Mouse (Mus musculus) layer of hippocampus, postnatal 14 days (tissue): ENCODE results near the gene Sema4d. TPM values are rescaled to one million over a fixed set of nuclear protein-coding genes. Genes with fewer than 3 reads are reported as not detected.
A peak's percentile ranks its signal among the peaks of the same experiment; 100 is the strongest.
"Not testable (repeated sequence)": the region's sequence is repeated elsewhere in the genome, so short reads cannot be mapped to it uniquely, and the experiment has no call there.

Experiments
- DNase-seq, 2 experiments: peaks; one replicate each; pipeline ENCODE4 v3.0.0; 2021 to 2022; ENCODE audit warnings: low spot score in 2 of 2, mixed read lengths in 1 of 2
- long read RNA-seq, 2 experiments: library from polyadenylated mRNA; stranded (forward); transcript quantifications; one replicate each; pipeline ENCODE4 v2.0.0; 2021
- total RNA-seq, 2 experiments: library from RNA; stranded (reverse); gene quantifications; 2 replicates each; pipeline ENCODE4 v1.2.3; 2021

The Sema4d gene
- total RNA-seq, result 100 to 1,000 TPM; 154 to 165 TPM
- long read RNA-seq, experiment 1, full-length matches to known transcripts, result 5 of 113 reads
- long read RNA-seq, experiment 1, partial matches to known transcripts, result 37 of 113 reads
- long read RNA-seq, experiment 1, other reads (novel, unspliced or antisense), result 71 of 113 reads
- long read RNA-seq, experiment 2, full-length matches to known transcripts, result 3 of 114 reads
- long read RNA-seq, experiment 2, partial matches to known transcripts, result 27 of 114 reads
- long read RNA-seq, experiment 2, other reads (novel, unspliced or antisense), result 84 of 114 reads

GRCm38 (mm10) chr13:51793425-51793891 is at the start of gene Sema4d:
Gene Sema4d (minus strand): TSS chr13:51793747.
- peak in 1 of 2 experiments; percentile 66 for DNase-seq

- DNase-seq, result no peak
Measured at GRCm38 (mm10) chr13:51843298-51843697, 49.8 kb upstream of the Sema4d start.

- DNase-seq, result no peak
Measured at GRCm38 (mm10) chr13:51842773-51843172, 49.2 kb upstream of the Sema4d start.

GRCm38 (mm10) chr13:51842191-51842590 is 48.6 kb upstream of the Sema4d start:
- no peak for DNase-seq

- no peak for DNase-seq
Measured at GRCm38 (mm10) chr13:51841541-51842115, 48.1 kb upstream of the Sema4d start.

GRCm38 (mm10) chr13:51840702-51841101 is 47.2 kb upstream of the Sema4d start:
- DNase-seq, result no peak

- peak in 1 of 2 experiments; percentile 67 for DNase-seq
Measured at GRCm38 (mm10) chr13:51839250-51840026, 45.9 kb upstream of the Sema4d start.

GRCm38 (mm10) chr13:51837402-51837801 is 43.9 kb upstream of the Sema4d start:
- DNase-seq, result no peak

- not testable (repeated sequence) for DNase-seq
Measured at GRCm38 (mm10) chr13:51835208-51835607, 41.7 kb upstream of the Sema4d start.

GRCm38 (mm10) chr13:51834520-51834919 is 41.0 kb upstream of the Sema4d start:
- DNase-seq, result no peak

GRCm38 (mm10) chr13:51834024-51834423 is 40.5 kb upstream of the Sema4d start:
- DNase-seq, result not testable (repeated sequence)

GRCm38 (mm10) chr13:51833611-51834010 is 40.1 kb upstream of the Sema4d start:
- no peak for DNase-seq

GRCm38 (mm10) chr13:51832491-51832890 is 38.9 kb upstream of the Sema4d start:
- DNase-seq, result no peak

- DNase-seq, result peak in 1 of 2 experiments; percentile 66
Measured at GRCm38 (mm10) chr13:51830744-51831450, 37.4 kb upstream of the Sema4d start.

GRCm38 (mm10) chr13:51823822-51824495 is 30.4 kb upstream of the Sema4d start:
- no peak for DNase-seq

- no peak for DNase-seq
Measured at GRCm38 (mm10) chr13:51821988-51822387, 28.4 kb upstream of the Sema4d start.

- DNase-seq, result no peak
Measured at GRCm38 (mm10) chr13:51819351-51819750, 25.8 kb upstream of the Sema4d start.

- DNase-seq, result no peak
Measured at GRCm38 (mm10) chr13:51818944-51819326, 25.4 kb upstream of the Sema4d start.

GRCm38 (mm10) chr13:51818170-51818943 is 24.8 kb upstream of the Sema4d start:
- no peak for DNase-seq

GRCm38 (mm10) chr13:51816559-51817041 is 23.1 kb upstream of the Sema4d start:
- peak; percentile 56 to 64 for DNase-seq
